Mouse (Mus musculus) spleen, adult 2 months (tissue): ENCODE data around the gene Kdm5b.

Source experiments
- CTCF ChIP-seq: fragments of 200-500 bp; IDR thresholded peaks from 2 replicates; pipeline ENCODE4 v1.5.1; 2011; ENCODE audit warnings: mild to moderate bottlenecking, inconsistent platforms; ENCODE audit not compliant: insufficient read depth, insufficient read length, insufficient replicate concordance; ENCODE audit errors: extremely low read depth
- POLR2A ChIP-seq: fragments of 200-500 bp; IDR thresholded peaks from 2 replicates; pipeline ENCODE4 v1.6.1; 2011; ENCODE audit warnings: low read depth, low read length, inconsistent platforms

DNA sequence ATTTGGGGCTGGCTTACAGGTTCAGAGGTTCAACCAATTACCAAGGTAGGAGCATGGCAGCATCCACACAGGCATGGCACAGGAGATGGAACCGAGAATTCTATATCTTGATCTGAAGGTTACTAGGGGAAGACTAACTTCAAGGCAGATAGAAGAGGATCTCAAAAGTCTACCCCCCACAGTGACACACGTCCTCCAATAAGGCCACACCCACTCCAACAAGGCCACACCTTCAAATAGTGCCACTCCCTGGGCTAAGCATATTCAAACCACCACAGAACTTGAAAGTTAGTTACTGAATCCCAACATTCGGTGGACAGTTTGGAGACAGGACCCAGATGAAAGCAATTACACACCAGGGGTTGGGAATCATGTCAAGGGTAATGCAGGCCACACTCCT is 24.5 kb upstream of the Kdm5b start:
- TF ChIP-seq POLR2A (no peak), CTCF (no peak)
